Mouse (Mus musculus) megakaryocyte, adult 5-6 weeks (primary cell): ENCODE measurements at regions not wholly inside any gene's neighbourhood (a gene's known extent, or its start where the extent isn't known, plus 50 kb on each side); places are given as distances from the start of the nearest gene placed in this dataset.

ENCODE experiments used
- ATAC-seq: 2 replicates; pipeline ENCODE4 v1.8.0; 2016; ENCODE audit warnings: mild to moderate bottlenecking, inconsistent platforms; ENCODE audit not compliant: poor library complexity, severe bottlenecking

DNA sequence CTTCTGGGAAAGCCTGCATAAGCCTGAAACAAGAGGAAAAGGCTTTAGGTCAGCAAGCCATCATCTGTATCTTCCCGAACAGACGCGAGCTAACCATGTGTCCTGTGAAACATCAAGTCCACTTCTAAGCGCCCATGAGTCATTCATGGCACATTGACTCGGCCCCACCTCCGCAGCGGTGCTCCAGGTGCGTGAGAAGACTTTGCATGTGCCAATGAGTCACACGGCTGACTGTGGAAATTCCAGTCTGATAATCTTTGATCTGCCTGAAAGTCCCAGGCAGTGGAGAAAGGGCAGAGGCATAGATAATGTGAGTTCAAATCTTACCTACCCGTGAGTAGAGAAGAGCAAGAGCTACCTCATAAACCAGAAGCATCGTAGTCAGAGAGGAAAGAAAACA is 137.8 kb downstream of the Pfkfb3 start:
- ATAC-seq: no peak

DNA sequence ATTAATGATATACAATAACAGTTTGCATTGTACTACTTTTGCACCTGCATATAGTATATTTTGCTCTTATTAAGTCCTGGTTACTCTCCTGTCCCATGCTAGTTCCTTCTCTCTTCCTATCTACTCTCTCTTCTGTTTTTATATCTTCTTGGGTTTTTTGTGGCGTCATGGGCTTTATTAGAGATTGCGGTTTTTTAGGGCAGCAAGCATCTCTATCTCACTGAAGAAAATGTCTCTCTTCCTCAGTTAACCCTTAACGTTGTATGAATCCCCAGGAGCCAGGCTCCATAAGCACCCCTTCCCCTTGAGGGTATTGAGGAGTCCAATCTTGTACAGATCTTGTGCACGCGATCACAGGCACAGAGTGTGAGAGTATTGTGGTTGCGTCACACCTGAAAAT is 141.4 kb downstream of the Pfkfb3 start:
- ATAC-seq: no peak

DNA sequence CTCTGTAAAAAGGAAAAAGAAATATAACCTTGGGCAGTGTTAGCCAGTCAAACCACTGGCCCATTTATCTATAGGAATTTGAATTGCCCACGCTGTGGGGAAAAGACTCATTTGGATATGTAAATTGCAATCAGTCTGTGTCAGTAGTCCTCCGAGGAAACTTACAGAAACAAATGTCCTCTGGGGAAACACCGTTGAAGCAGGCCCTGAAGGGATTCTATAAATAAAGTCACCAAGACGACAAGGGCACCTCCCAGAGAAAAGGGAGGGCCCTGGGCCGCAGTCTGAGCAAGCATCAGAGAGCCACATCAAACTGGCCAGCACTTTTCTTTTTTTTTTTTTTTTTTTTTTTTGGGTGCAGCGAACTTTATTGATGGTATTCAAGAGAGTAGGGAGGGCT is 145.4 kb downstream of the Pfkfb3 start:
- no peak for ATAC-seq

DNA sequence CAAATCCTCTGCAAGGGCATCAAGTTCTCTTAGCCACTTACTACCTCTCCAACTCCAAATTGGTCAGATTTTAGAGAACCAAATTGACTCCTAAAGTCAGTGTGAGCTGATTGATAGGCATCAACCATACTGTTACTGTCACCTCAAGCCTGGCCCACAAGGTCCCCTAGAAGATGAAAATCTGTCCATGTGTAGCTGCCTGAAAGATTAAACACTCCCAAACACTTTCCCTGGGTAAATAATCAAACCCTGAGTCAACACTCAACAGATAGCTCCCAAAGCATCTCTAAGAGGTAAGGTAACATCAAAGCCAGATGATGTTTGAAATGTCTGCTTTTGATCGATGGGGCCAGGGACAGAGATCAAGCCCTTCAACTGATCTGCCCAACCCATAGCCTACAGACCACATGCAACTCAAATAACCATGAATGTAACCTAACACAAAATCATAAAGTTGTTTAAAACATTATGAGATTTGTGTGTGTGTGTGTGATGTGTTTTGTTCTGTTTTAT is 147.7 kb downstream of the Pfkfb3 start:
- ATAC-seq: no peak

DNA sequence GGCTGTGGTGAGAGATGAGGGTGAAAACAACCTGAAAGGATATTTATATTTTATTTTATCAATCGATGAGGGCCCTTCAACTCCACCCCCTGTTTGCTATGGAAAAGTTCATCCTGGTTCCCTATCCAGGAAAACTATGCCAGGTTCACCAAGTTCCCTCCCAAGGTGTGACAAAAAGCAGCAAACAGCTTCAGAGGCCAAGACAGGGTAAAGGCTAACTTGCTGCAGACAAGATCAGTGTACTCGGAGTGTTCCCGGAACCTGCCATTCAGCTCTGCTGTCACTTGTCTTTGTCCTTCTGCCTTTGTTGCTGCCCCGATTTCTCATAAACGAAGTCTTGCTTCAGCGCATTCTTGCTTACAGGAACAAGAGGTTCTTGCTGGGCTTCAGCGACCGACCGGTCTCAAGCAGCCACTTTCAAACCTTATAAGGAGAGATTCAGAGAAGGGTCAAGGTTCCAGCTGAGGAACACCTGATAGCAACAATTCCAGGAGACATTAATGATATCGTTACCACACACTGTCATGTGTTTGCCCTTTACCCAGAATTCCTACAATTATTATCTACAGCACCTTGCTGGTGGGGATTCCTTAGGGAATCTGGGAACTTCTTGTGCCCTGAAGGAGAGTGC is 151.5 kb downstream of the Pfkfb3 start:
- no peak for ATAC-seq

DNA sequence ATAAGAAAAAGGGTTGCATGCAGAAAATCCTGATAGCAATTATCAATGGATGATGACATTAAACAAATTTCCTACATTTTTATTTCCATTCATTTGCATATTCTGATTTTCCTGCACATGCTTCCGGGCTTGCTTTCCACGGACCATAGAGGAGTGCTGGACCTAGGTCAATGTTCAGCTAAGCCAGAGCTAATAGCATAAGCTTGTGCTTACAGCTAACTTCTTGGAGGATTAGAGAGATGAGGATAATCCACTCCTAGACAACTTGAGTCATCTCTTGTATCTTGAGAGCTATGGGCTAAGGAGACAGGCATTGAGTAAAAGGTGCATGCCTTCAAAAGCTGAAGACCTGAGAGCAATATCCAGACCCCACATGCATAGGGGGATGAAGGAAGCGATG is 154.5 kb downstream of the Pfkfb3 start:
- ATAC-seq: no peak

DNA sequence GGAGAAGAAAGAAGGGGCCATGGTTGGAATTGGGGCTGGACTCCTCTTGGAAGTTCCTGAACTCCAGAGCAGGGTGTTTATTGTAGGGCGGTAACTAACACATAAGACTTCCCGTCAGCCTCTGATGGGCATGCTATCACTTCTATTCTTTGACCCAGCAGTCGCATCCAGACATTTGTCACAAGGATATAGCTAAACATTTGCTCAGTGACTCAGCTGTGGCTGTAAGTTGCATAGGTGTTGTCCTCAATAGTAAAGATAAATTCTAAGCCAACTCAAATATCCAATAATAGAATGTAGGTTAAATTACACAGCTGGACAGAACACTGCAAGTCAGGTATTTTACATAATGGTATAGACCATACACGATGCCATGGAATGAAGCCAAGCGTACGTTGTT is 154.9 kb downstream of the Pfkfb3 start:
- ATAC-seq: no peak

DNA sequence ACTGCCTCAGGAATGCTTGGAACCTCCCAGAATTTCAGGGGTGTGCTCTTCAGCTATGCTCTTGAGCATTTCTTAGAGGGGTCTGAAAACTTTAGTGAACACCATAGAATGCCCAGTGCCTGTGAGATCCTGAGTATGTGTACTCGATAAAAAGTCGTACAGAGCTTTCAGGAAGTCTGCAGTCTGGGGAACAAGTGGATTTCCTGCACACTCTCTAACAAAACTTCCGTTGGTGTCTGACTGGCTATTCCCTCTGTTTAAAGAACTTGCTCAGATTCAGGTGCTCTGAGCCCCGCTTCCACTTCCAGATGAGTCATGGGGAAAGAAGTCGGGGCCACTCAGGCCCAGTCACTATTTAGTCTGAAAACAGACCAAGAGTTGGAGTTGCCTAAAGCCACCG is 155.5 kb downstream of the Pfkfb3 start:
- ATAC-seq: no peak

DNA sequence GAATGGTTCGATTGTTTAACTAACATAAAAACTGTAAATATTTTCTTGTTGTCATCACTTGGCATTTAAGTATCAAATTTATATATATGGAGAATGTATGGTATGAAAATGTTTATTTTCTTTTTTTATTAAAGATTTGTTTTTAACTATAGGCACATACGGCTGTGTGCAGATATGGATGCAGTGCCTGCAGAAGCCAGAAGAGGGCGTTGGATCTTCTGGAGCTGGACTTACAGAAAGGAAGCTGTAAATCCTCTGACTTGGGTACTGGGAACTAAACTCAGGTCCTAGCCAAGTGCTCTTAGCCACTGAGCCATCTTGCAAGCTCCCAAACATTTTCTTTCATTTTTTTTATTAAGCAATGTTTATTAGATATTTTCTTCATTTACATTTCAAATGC is 157.0 kb downstream of the Pfkfb3 start:
- no peak for ATAC-seq

DNA sequence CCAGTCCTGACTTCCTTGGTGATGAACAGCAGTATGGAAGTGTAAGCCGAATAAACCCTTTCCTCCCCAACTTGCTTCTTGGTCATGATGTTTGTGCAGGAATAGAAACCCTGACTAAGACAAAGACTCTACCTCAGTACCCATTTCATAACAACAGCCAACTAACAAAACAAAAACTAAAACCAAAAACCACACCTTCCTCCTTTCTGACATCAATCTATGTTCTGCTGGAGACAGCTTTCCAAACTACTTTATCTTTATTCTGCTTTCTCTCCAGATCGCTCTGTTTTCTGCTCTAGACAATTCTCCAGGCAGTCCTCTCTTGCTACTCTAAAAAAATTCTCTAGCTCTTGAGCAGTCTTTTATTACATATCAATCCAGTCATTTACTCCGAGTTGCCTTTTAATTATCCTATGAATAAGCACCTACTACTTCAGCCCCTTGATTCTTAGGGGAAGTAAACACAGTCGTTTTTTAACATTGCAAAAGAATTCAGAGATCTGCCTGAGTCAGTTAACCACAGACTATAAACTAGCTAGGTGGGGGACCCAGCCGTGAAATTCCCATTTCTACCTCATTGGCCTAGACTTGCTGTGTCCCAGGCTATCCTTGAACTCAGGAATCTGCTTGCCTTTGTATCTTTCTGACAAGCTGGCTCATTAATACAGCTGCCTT is 159.1 kb downstream of the Pfkfb3 start:
- peak; percentile 81 for ATAC-seq

DNA sequence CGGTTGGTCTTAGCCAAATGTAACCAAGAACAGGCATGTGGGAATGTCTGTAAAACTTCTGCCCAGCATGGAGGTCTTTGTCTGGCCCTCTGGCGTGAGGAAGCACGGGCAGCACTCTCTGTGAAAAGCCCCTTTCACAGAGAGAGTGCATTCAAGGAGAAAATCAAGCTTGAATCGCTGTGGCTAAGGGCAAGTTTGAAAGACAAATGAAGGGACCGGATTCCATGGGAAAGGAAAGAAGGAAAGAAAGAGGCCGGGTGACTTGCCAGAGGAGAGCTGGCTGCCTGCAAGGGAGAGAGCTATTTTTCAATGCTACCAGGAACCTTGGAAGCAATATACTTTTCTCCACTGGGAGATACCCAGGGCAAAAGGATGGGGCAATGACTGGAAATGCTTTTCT is 162.2 kb downstream of the Pfkfb3 start:
- ATAC-seq: no peak

DNA sequence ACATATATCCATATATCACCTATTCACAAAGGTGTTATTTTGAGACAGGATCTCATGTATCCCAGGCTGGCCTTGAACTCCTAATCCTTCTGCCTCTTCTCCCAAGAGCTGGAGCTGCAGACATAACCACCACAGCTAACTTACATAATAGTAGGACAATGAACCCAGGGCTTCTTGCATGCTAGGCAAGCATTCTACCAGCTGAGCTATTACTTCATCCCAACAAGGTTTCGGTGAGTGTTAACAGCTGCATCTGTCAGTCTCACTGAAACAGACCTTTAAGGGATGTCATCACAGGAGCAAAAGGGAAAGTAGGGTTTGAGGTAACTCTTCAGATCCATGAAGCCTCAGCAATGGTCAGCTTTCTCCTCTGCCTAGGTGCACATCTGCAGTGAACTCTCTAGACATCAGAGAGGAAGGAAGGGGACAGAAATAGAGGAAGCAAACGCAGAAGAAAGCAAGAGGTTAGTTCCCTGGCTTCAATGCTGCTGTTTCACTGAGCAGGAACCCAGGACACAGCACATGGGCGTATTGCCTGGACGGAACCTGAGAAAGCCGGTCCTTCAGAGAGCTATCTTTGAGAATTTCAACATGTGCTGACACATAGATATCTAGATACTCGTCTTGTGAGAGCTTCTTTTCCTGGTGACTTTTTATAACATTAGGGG is 163.1 kb downstream of the Pfkfb3 start:
- peak; percentile 78 for ATAC-seq

DNA sequence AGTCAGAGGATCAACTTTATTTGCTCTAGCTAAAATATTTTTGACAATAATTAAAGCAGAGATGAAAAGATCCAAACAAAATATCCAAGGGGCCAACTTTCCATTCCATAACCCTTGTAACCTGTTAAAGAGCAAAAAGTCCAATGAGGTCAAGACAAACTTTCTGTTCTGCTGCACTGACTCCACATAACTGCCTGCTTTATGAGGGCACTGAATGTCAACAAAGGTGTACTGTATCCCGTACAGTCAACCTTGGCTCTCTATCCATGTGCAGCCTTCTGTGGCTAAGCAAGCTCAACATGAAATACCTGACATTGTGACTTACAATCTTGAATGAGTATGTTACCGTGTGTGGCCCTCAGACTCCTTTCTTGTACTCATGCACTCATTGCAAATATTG is 166.3 kb downstream of the Pfkfb3 start:
- no peak for ATAC-seq

DNA sequence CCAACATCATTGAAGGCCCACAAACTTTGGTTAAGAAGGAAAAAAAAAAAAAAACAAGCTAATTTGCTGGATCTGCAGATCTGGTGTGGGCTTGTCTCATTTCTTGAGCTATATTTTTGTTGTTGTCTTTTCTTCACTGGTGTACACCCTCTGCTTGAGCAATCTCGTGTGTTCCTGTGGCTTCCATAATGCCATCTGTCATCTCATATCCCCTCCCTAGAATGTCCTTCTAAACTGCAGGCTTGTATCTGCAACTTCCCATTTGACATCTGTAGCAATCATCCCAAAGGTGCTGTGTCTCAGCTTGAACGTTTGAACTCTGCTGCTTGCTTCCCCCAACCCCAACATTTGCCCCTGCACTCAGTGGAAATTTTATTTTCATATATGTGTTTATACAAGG is 170.1 kb downstream of the Pfkfb3 start:
- ATAC-seq: peak; percentile 79

DNA sequence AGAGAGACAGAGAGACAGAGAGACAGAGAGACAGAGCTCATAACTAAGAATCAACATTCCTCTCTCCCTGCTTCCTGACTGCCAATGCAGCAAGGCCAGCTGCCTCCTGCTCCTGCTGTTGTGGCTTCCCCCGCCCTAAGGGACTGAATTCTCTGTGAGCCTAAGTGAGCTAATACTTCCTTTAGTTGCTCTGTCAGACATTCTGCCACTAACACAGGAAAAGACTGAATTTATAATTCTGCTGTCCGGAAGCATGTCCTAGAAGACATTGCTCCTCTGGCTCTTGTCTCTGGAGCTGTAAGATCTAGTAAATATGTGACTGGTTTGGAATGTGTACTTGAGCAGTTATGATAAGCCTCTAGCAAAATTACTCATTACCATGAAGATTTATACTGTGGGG is 176.7 kb downstream of the Pfkfb3 start:
- no peak for ATAC-seq

DNA sequence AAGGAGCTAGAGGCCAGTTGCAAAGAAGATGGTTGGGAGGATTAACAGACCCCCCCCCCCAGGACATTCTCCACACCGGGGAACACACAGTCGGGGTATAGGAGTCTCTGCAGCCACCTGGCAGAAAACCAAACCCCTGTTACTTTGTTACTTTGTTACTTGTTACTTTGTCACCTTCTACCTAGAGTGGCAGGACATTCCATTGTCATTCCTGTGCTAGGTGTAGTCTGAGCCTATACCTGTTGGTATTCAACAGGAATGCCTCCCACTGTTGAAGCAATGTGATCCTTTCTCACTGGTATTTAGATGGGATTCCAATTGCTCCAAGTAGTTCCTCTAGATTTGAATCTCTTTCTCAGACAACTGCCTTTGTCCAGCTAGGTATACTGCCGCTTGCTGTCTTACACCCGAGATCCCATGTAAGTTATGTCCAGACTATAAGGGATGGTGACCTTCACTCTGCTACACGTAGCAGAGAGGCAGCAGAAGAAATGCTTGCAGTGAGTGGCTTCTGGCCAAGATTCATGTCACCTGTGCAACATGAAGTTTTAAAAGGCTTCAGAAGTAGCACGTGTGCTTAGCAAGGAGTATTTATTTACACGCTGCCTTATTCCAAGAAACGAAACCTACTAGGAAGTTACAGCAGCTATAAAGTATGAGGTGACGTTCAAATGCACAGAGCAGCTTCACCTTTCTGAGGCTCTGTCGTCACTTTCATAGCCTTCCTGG is 178.0 kb downstream of the Pfkfb3 start:
- no peak for ATAC-seq

DNA sequence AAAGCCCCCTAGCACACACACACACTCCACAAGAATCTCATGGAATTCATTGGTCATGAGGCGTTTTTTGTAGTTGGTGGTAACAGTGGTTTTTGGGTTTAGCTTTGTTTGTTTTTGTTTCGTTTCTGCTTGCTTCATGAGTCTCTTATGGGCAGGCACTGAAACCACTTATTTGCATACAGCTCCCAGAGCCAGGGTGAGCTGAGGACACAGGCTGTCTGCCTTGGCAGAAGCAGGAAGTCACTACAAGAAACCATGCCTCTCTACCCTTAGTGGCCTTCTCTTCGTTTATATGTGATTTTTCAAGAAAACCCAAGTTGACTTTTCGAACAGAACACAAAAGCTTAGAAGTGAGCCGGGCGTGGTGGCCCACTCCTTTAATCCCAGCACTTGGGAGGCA is 178.8 kb downstream of the Pfkfb3 start:
- ATAC-seq: peak; percentile 99

DNA sequence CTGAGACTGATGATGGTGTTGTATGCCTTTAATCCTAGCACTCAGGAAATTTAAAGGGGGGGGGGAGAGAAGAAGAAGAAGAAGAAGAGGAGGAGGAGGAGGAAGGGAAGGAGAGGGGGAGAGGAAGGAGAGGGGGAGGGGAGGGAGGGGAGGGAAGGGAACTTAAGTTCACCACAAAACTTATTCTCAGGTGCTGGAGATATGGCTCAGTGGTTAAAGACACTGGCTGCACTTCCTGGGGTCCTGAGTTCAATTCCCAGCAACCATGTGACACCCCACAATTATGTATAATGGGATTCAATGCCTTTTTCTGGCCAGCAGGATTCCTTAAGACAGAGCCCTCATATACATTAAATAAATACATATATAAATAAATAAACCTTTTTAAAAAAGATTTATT is 183.6 kb downstream of the Pfkfb3 start:
- ATAC-seq: no peak

DNA sequence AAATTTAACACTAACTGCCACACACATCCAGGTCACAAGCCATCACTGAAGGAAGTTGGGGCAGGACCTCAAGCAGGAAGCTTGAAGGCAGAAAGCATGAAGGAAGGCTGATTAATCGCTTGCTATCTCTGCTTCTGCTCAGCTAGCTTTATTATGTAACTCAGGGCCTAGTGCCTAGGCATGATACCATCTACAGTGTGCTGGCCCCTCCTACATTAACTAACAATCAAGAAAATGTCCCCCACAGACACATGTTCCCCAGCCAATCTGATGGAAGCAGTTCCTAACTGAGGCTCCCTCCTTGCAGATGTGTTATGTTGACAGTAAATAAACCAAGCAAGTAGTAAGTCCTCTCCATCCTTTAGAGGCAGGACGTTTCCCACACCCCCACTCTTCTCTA is 186.6 kb downstream of the Pfkfb3 start:
- ATAC-seq: peak; percentile 45; the same call in 1 of the 2 replicates

DNA sequence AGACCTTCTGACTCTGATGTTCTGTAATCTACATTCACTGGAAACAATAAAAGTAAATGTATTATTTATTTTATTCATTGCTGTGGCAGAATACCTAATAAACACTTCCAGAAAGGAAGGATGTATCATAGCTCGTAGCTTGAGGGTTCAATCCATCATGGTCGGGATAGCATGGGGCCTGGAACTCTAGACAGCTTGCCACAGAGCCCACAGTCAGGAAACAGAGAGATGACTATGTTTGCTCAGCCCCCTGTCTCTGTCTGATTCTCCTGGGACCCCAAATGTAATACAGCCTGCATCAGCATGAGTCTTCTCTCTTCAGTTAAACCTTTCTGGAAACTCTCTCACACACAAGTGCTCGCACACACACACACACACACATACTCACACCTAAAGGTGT is 188.1 kb downstream of the Pfkfb3 start:
- no peak for ATAC-seq

DNA sequence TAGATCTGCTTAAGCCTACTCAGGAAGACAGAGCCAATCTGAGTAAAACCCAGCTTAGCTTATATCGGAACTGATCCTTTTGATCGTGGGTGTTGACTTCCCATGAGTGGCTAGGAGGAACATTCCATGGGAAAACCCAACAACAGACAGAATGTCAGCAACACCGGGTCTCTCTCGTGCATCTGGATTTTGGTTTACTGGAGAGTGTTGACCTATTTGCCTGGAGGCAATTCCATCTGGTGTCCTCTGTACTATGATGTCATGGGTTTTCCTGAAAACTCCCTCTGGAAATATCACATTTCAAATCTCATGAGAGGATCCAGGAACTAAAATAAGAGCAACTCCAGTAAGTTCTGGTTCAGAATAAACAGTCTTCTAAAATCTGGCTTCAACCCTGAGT is 188.5 kb downstream of the Pfkfb3 start:
- ATAC-seq: no peak

DNA sequence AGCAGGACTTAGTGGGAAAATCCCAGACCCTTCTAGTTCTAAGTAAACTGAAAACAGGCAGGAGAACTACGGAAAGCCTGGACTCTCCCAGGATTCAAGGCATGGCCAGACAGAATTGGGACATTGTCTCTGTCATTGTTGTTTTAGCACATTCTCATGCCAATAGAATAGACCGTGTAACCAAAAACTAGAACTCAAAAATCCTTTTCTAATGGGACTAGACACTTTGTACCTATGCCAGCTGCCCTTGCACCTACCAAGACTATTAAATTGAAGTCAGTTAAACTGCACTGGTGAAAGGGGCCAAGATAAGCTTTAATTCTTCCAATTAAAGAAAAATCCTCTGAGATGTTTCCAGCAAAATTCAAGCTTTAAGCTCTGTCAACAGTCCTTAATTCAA is 189.8 kb downstream of the Pfkfb3 start:
- no peak for ATAC-seq
